Mouse (Mus musculus) forebrain, embryonic 15.5 days (tissue): ENCODE data around the gene Rdh16f1. TPM values are rescaled to one million over a fixed set of nuclear protein-coding genes. Genes with fewer than 3 reads are reported as not detected.

Source experiments
- ATAC-seq: fragments of 200-750 bp; cut with Nextera tagmentation; replicated peaks from 2 replicates; pipeline ENCODE4 v1.8.0; 2017; ENCODE audit warnings: mild to moderate bottlenecking, moderate TSS enrichment, moderate library complexity
- H3K27ac ChIP-seq: fragments of 300-500 bp; sonication (generic); replicated peaks from 2 replicates; pipeline ENCODE4 v1.5.1; 2015; ENCODE audit warnings: mild to moderate bottlenecking, inconsistent platforms
- H3K27me3 ChIP-seq: fragments of 300-500 bp; sonication (generic); 2 replicates; pipeline ENCODE4 v1.6.1; 2015; ENCODE audit warnings: inconsistent platforms
- H3K36me3 ChIP-seq: fragments of 300-500 bp; sonication (generic); 2 replicates; pipeline ENCODE4 v1.6.1; 2015; ENCODE audit warnings: mild to moderate bottlenecking, inconsistent platforms
- H3K4me1 ChIP-seq: fragments of 300-500 bp; sonication (generic); 2 replicates; pipeline ENCODE4 v1.6.1; 2015; ENCODE audit warnings: inconsistent platforms
- H3K4me2 ChIP-seq: fragments of 300-500 bp; sonication (generic); replicated peaks from 2 replicates; pipeline ENCODE4 v1.6.1; 2015; ENCODE audit warnings: mild to moderate bottlenecking, inconsistent platforms
- H3K4me3 ChIP-seq: fragments of 300-500 bp; sonication (generic); 2 replicates; pipeline ENCODE4 v1.5.1; 2015; ENCODE audit warnings: mild to moderate bottlenecking, inconsistent platforms
- H3K9ac ChIP-seq: fragments of 300-500 bp; sonication (generic); replicated peaks from 2 replicates; pipeline ENCODE4 v1.6.1; 2015; ENCODE audit warnings: mild to moderate bottlenecking, inconsistent platforms
- H3K9me3 ChIP-seq: fragments of 300-500 bp; sonication (generic); 2 replicates; pipeline ENCODE4 v1.6.1; 2016; ENCODE audit warnings: inconsistent platforms
- WGBS: fragments of 180-500 bp; shearing (Covaris S2); methylation state at CpG from one replicate; pipeline ENCODE4 v1.1.7; 2015; ENCODE audit warnings: mixed read lengths; 5-methylcytosine and 5-hydroxymethylcytosine counted together
- polyA plus RNA-seq: library from polyadenylated mRNA; unstranded; fragments of >200 nt; fragmentation: Nextera tagmentation; extraction: Ambion mirVana; gene quantifications from 2 replicates; pipeline ENCODE4 v1.2.1, GENCODE M21; 2015

The Rdh16f1 gene
- polyA plus RNA-seq, 1 experiment from 2014 or later: not detected

- Histone ChIP-seq H3K36me3 (no peaks in the 10 kb centered on the region), H3K9me3 (no peaks in the 10 kb centered on the region), H3K27me3 (peaks cover 11% of the 10 kb centered on the region; the same call in 1 of the 2 replicates), H3K9ac (no peak overlapping the region), H3K27ac (no peak overlapping the region), H3K4me3 (no peak overlapping the region), H3K4me2 (no peak overlapping the region), H3K4me1 (peaks cover 20% of the 10 kb centered on the region)
- ATAC-seq: no peak
- 88% methylated on average over 2 of the region's 2 CpGs for WGBS
These were observed 23.3 kb upstream of the Rdh16f1 start for GRCm38 (mm10) chr10:127736266-127736665.

- Histone ChIP-seq H3K4me2 (no peak overlapping the region), H3K27me3 (peaks cover 11% of the 10 kb centered on the region; the same call in 1 of the 2 replicates), H3K27ac (no peak overlapping the region), H3K4me1 (peaks cover 20% of the 10 kb centered on the region), H3K9me3 (no peaks in the 10 kb centered on the region), H3K9ac (no peak overlapping the region), H3K4me3 (no peak overlapping the region), H3K36me3 (peaks cover 3% of the 10 kb centered on the region; the same call in 1 of the 2 replicates)
- 84% methylated on average over 4 of the region's 4 CpGs for WGBS
- ATAC-seq: no peak
These were observed 22.7 kb upstream of the Rdh16f1 start for GRCm38 (mm10) chr10:127736916-127737315.

- Histone ChIP-seq H3K9ac (no peak overlapping the region), H3K4me2 (no peak overlapping the region), H3K27me3 (peaks cover 11% of the 10 kb centered on the region; the same call in 1 of the 2 replicates), H3K9me3 (no peaks in the 10 kb centered on the region), H3K4me3 (no peak overlapping the region), H3K4me1 (peaks cover 20% of the 10 kb centered on the region), H3K36me3 (peaks cover 9% of the 10 kb centered on the region), H3K27ac (no peak overlapping the region)
- 25% methylated on average over 2 of the region's 2 CpGs for WGBS
- no peak for ATAC-seq
These were observed 22.0 kb upstream of the Rdh16f1 start for GRCm38 (mm10) chr10:127737552-127737951.

- H3K27ac ChIP-seq: no peak overlapping the region
- H3K9me3 ChIP-seq: no peaks in the 10 kb centered on the region
- H3K9ac ChIP-seq: no peak overlapping the region
- no peak for ATAC-seq
- H3K4me1 ChIP-seq: peaks cover 20% of the 10 kb centered on the region
- WGBS: 56% methylated on average over 13 of the region's 13 CpGs
- H3K4me3 ChIP-seq: peak overlapping the region; percentile 68; the same call in 1 of the 2 replicates
- peaks cover 11% of the 10 kb centered on the region; the same call in 1 of the 2 replicates for H3K27me3 ChIP-seq
- H3K36me3 ChIP-seq: peaks cover 17% of the 10 kb centered on the region
- no peak overlapping the region; the same call in 1 of the 2 replicates for H3K4me2 ChIP-seq
These were observed 21.3 kb upstream of the Rdh16f1 start for GRCm38 (mm10) chr10:127738151-127738882.

- Histone ChIP-seq H3K9ac (peak within 1 kb of the TSS; percentile 85), H3K4me3 (peak within 1 kb of the TSS; percentile 68), H3K27me3 (peaks cover 5% of the 10 kb centered on the region; the same call in 1 of the 2 replicates), H3K9me3 (no peaks in the 10 kb centered on the region), H3K4me2 (peak within 1 kb of the TSS; percentile 50), H3K36me3 (peaks cover 26% of the 10 kb centered on the region), H3K27ac (peak within 1 kb of the TSS; percentile 76), H3K4me1 (peaks cover 20% of the 10 kb centered on the region)
- peak; percentile 81 for ATAC-seq
- WGBS: under 1% methylated on average over 33 of the region's 61 CpGs
These were observed 20.4 kb upstream of the Rdh16f1 start, which contains the start of gene Zbtb39 for GRCm38 (mm10) chr10:127739083-127739660. Gene Zbtb39 (plus strand): TSS chr10:127739538.

- Histone ChIP-seq H3K9ac (peak overlapping the region; percentile 85), H3K27me3 (peaks cover 5% of the 10 kb centered on the region; the same call in 1 of the 2 replicates), H3K4me2 (peak overlapping the region; percentile 50), H3K9me3 (no peaks in the 10 kb centered on the region), H3K27ac (peak overlapping the region; percentile 76), H3K4me1 (peaks cover 20% of the 10 kb centered on the region), H3K4me3 (peak overlapping the region; percentile 68), H3K36me3 (peaks cover 31% of the 10 kb centered on the region)
- peak; percentile 74 for ATAC-seq
- under 1% methylated on average over 54 of the region's 55 CpGs for WGBS
These were observed 19.9 kb upstream of the Rdh16f1 start for GRCm38 (mm10) chr10:127739661-127740161.

- no peak for ATAC-seq
These were observed 14.9 kb upstream of the Rdh16f1 start for GRCm38 (mm10) chr10:127744661-127745060.

GRCm38 (mm10) chr10:127745886-127746285 is 13.7 kb upstream of the Rdh16f1 start:
- H3K27ac ChIP-seq: no peak overlapping the region
- 74% methylated on average over 5 of the region's 5 CpGs for WGBS
- H3K9ac ChIP-seq: no peak overlapping the region
- no peaks in the 10 kb centered on the region for H3K9me3 ChIP-seq
- peaks cover 62% of the 10 kb centered on the region for H3K36me3 ChIP-seq
- no peak for ATAC-seq
- no peak overlapping the region for H3K4me3 ChIP-seq
- H3K27me3 ChIP-seq: no peaks in the 10 kb centered on the region
- no peak overlapping the region for H3K4me2 ChIP-seq
- H3K4me1 ChIP-seq: peaks cover 2% of the 10 kb centered on the region; the same call in 1 of the 2 replicates

More at GRCm38 (mm10) chr10:127744661-127745060, 14.9 kb upstream of the Rdh16f1 start:
- Histone ChIP-seq H3K9ac (no peak overlapping the region), H3K4me3 (no peak overlapping the region), H3K4me1 (peaks cover 12% of the 10 kb centered on the region), H3K27me3 (no peaks in the 10 kb centered on the region), H3K9me3 (no peaks in the 10 kb centered on the region), H3K4me2 (no peak overlapping the region), H3K27ac (no peak overlapping the region), H3K36me3 (peaks cover 62% of the 10 kb centered on the region)
- 69% methylated on average over 5 of the region's 5 CpGs for WGBS

- Histone ChIP-seq H3K4me2 (no peak overlapping the region), H3K4me3 (no peak overlapping the region), H3K36me3 (peaks cover 55% of the 10 kb centered on the region), H3K9ac (no peak overlapping the region), H3K4me1 (no peaks in the 10 kb centered on the region), H3K9me3 (no peaks in the 10 kb centered on the region), H3K27ac (no peak overlapping the region), H3K27me3 (no peaks in the 10 kb centered on the region)
- 93% methylated on average over 8 of the region's 8 CpGs for WGBS
- no peak for ATAC-seq
These were observed 12.3 kb upstream of the Rdh16f1 start for GRCm38 (mm10) chr10:127747254-127747653.

GRCm38 (mm10) chr10:127748847-127749612 is 10.6 kb upstream of the Rdh16f1 start:
- 21% methylated on average over 8 of the region's 8 CpGs for WGBS
- no peak overlapping the region for H3K4me3 ChIP-seq
- H3K4me1 ChIP-seq: no peaks in the 10 kb centered on the region
- no peaks in the 10 kb centered on the region for H3K9me3 ChIP-seq
- no peak for ATAC-seq
- H3K27me3 ChIP-seq: no peaks in the 10 kb centered on the region
- H3K27ac ChIP-seq: no peak overlapping the region
- H3K9ac ChIP-seq: no peak overlapping the region
- peaks cover 37% of the 10 kb centered on the region for H3K36me3 ChIP-seq
- no peak overlapping the region for H3K4me2 ChIP-seq

- WGBS: 58% methylated on average over 24 of the region's 24 CpGs
- peak overlapping the region; percentile 26 for H3K4me2 ChIP-seq
- H3K9ac ChIP-seq: no peak overlapping the region
- no peaks in the 10 kb centered on the region for H3K4me1 ChIP-seq
- no peaks in the 10 kb centered on the region for H3K27me3 ChIP-seq
- no peaks in the 10 kb centered on the region for H3K9me3 ChIP-seq
- H3K4me3 ChIP-seq: peak overlapping the region; percentile 20
- no peak overlapping the region for H3K27ac ChIP-seq
- ATAC-seq: no peak
- H3K36me3 ChIP-seq: peaks cover 26% of the 10 kb centered on the region
These were observed 9.3 kb upstream of the Rdh16f1 start for GRCm38 (mm10) chr10:127750136-127750777.
